In genomic region chr12:9304146-9304545, GRCm38 (mm10) we compare ENCODE assay signal across 11 mouse cellular contexts.
DNase-seq lines count a peak whose midpoint lies in the region; ATAC-seq and TF ChIP-seq lines count a peak whose summit lies in the region.
"Had no signal": no experiment of that assay in that cellular context is flagged by ENCODE, and none has a peak within 500 bp of the region (broad histone marks: within the 10 kb centered on the region; RNA-seq: fewer than 3 reads in every experiment).

No protein-coding gene starts in this region.

- no peaks in the 10 kb centered on the region for H3K27me3 ChIP-seq in hindbrain, embryonic 11.5 days (ENCODE audit: control insufficient read depth, insufficient read depth, low read length)
- no peaks in the 10 kb centered on the region for H3K27me3 ChIP-seq in thymus, adult 2 months (ENCODE audit: control insufficient read depth, insufficient read depth, low read length)
- H3K27me3 ChIP-seq: hindbrain, embryonic 15.5 days; liver, embryonic 13.5 days had no signal

- H3K9ac ChIP-seq in hindbrain, embryonic 11.5 days (ENCODE audit: low read depth, low read length) = no peak overlapping the region
- H3K9ac ChIP-seq: hindbrain, embryonic 15.5 days; liver, embryonic 13.5 days had no signal

- no peak overlapping the region for H3K4me2 ChIP-seq in hindbrain, embryonic 11.5 days (replicated peaks; ENCODE audit: low read depth, low read length)
- H3K4me2 ChIP-seq: hindbrain, embryonic 15.5 days; liver, embryonic 13.5 days had no signal

- no peak for TF ChIP-seq CTCF in thymus, adult 2 months (IDR thresholded peaks at IDR 0.05; ENCODE audit: borderline replicate concordance, control insufficient read depth, extremely low read depth, insufficient read depth, low read length, poor library complexity)

- 68% methylated on average over 2 of the region's 2 CpGs for WGBS in hindbrain, embryonic 11.5 days
- WGBS in thymus, adult 2 months = 74% methylated on average over 2 of the region's 2 CpGs

- TF ChIP-seq POLR2A in thymus, adult 2 months (IDR thresholded peaks at IDR 0.05; ENCODE audit: control insufficient read depth, extremely low read depth, insufficient read depth, low read length, poor library complexity) = no peak

- no peak overlapping the region for H3K27ac ChIP-seq in hindbrain, embryonic 11.5 days (ENCODE audit: low read depth, low read length)
- no peak overlapping the region for H3K27ac ChIP-seq in thymus, adult 2 months (ENCODE audit: control insufficient read depth, insufficient read depth, low read length)
- H3K27ac ChIP-seq: hindbrain, embryonic 15.5 days; liver, embryonic 13.5 days had no signal

- no peaks in the 10 kb centered on the region for H3K4me1 ChIP-seq in hindbrain, embryonic 11.5 days (replicated peaks; ENCODE audit: control insufficient read depth, insufficient read depth, low read length)
- H3K4me1 ChIP-seq in thymus, adult 2 months (replicated peaks; ENCODE audit: control insufficient read depth, insufficient read depth, low read length) = no peaks in the 10 kb centered on the region
- H3K4me1 ChIP-seq: hindbrain, embryonic 15.5 days; liver, embryonic 13.5 days had no signal

- no peaks in the 10 kb centered on the region for H3K36me3 ChIP-seq in hindbrain, embryonic 11.5 days (ENCODE audit: control insufficient read depth, insufficient read depth, low read length)
- no peaks in the 10 kb centered on the region for H3K36me3 ChIP-seq in thymus, adult 2 months (ENCODE audit: control insufficient read depth, insufficient read depth, low read length)
- H3K36me3 ChIP-seq: hindbrain, embryonic 15.5 days; liver, embryonic 13.5 days had no signal

- no peaks in the 10 kb centered on the region for H3K9me3 ChIP-seq in hindbrain, embryonic 11.5 days (ENCODE audit: control insufficient read depth, low read length)
- H3K9me3 ChIP-seq: hindbrain, embryonic 15.5 days; liver, embryonic 13.5 days had no signal

- ATAC-seq in hindbrain, embryonic 11.5 days (ENCODE audit: low FRiP score) = no peak

- no peak overlapping the region for H3K4me3 ChIP-seq in hindbrain, embryonic 11.5 days (ENCODE audit: low read depth, low read length)
- no peak overlapping the region for H3K4me3 ChIP-seq in thymus, adult 2 months (ENCODE audit: control insufficient read depth, insufficient read depth, low read length)
- H3K4me3 ChIP-seq: erythroblast, embryonic 14.5 days; hindbrain, embryonic 15.5 days; liver, embryonic 13.5 days had no signal

- peak; percentile 13 to 45 for DNase-seq in layer of hippocampus, adult 18-20 months (ENCODE audit: low spot score in 2 of 2)
- DNase-seq in layer of hippocampus, postnatal 25 days (ENCODE audit: extremely low spot score in 1 of 2, low spot score in 1 of 2) = no peak
- peak; percentile 39 to 59 for DNase-seq in adrenal gland, adult 18-20 months (ENCODE audit: low spot score in 2 of 2)
- peak; percentile 29 for DNase-seq in gastrocnemius, postnatal 25 days
- peak; percentile 67 for DNase-seq in lung, postnatal 36 days
- no peak for DNase-seq in embryo, embryonic 11 days
- DNase-seq in hindbrain, embryonic 11.5 days (ENCODE audit: low spot score) = no peak
- DNase-seq in thymus, adult 2 months = no peak
- DNase-seq: liver, embryonic 13.5 days had no signal

Comparison
In these comparisons a context has a peak if more than half of its experiments do, and no peak if none do; other contexts are left out.
1. DNase-seq: peak in layer of hippocampus, adult 18-20 months (2 of 2), adrenal gland, adult 18-20 months (2 of 2), gastrocnemius, postnatal 25 days (single experiment) and lung, postnatal 36 days (single experiment); none in layer of hippocampus, postnatal 25 days (0 of 2), embryo, embryonic 11 days (single experiment), hindbrain, embryonic 11.5 days (single experiment) and thymus, adult 2 months (single experiment).